Mouse (Mus musculus) heart, embryonic 16.5 days (tissue): ENCODE results near the gene Hist1h2ah. TPM values are rescaled to one million over a fixed set of nuclear protein-coding genes. Genes with fewer than 3 reads are reported as not detected.
A peak's percentile ranks its signal among the peaks of the same experiment; 100 is the strongest.
"Not testable (repeated sequence)": the region's sequence is repeated elsewhere in the genome, so short reads cannot be mapped to it uniquely, and the experiment has no call there.

ENCODE experiments used
- ATAC-seq: fragments of 200-750 bp; cut with Nextera tagmentation; replicated peaks from 2 replicates; pipeline ENCODE4 v1.8.0; 2017; ENCODE audit warnings: moderate number of reproducible peaks; ENCODE audit not compliant: insufficient read depth, low FRiP score; ENCODE audit errors: extremely low read depth
- H3K27ac ChIP-seq: fragments of 300-500 bp; sonication (generic); 2 replicates; pipeline ENCODE4 v1.5.1; 2014; ENCODE audit warnings: mild to moderate bottlenecking, low read length, control low read depth, moderate library complexity
- H3K27me3 ChIP-seq: fragments of 300-500 bp; sonication (generic); 2 replicates; pipeline ENCODE4 v1.6.1; 2014; ENCODE audit warnings: low read length, mixed read lengths; ENCODE audit not compliant: control insufficient read depth, insufficient read depth
- H3K36me3 ChIP-seq: fragments of 300-500 bp; sonication (generic); 2 replicates; pipeline ENCODE4 v1.6.1; 2014; ENCODE audit not compliant: control insufficient read depth, insufficient read depth
- H3K4me1 ChIP-seq: fragments of 300-500 bp; sonication (generic); 2 replicates; pipeline ENCODE4 v1.6.1; 2014; ENCODE audit warnings: low read length, mixed read lengths; ENCODE audit not compliant: control insufficient read depth, insufficient read depth
- H3K4me2 ChIP-seq: fragments of 300-500 bp; sonication (generic); 2 replicates; pipeline ENCODE4 v1.6.1; 2014; ENCODE audit warnings: low read depth, mild to moderate bottlenecking, control low read depth, low read length
- H3K4me3 ChIP-seq: fragments of 300-500 bp; sonication (generic); 2 replicates; pipeline ENCODE4 v1.5.1; 2014; ENCODE audit warnings: mild to moderate bottlenecking, control low read depth, low read length
- H3K9ac ChIP-seq: fragments of 300-500 bp; sonication (generic); 2 replicates; pipeline ENCODE4 v1.6.1; 2014; ENCODE audit warnings: low read length, control low read depth
- H3K9me3 ChIP-seq: fragments of 300-500 bp; sonication (generic); replicated peaks from 2 replicates; pipeline ENCODE4 v1.6.1; 2016; ENCODE audit warnings: low read length; ENCODE audit not compliant: control insufficient read depth
- WGBS: fragments of 180-500 bp; shearing (Covaris S2); extraction: QIAGEN DNeasy Blood & Tissue Kit; methylation state at CpG from one replicate; pipeline ENCODE4 v1.1.7; 2014; 5-methylcytosine and 5-hydroxymethylcytosine counted together
- polyA plus RNA-seq: library from polyadenylated mRNA; unstranded; fragments of >200 nt; fragmentation: Nextera tagmentation; extraction: Ambion mirVana; gene quantifications from 2 replicates; pipeline ENCODE4 v1.2.1, GENCODE M21; 2015

Hist1h2ah gene
- polyA plus RNA-seq, result 5.3 and 7.9 TPM in 2 replicates

DNA sequence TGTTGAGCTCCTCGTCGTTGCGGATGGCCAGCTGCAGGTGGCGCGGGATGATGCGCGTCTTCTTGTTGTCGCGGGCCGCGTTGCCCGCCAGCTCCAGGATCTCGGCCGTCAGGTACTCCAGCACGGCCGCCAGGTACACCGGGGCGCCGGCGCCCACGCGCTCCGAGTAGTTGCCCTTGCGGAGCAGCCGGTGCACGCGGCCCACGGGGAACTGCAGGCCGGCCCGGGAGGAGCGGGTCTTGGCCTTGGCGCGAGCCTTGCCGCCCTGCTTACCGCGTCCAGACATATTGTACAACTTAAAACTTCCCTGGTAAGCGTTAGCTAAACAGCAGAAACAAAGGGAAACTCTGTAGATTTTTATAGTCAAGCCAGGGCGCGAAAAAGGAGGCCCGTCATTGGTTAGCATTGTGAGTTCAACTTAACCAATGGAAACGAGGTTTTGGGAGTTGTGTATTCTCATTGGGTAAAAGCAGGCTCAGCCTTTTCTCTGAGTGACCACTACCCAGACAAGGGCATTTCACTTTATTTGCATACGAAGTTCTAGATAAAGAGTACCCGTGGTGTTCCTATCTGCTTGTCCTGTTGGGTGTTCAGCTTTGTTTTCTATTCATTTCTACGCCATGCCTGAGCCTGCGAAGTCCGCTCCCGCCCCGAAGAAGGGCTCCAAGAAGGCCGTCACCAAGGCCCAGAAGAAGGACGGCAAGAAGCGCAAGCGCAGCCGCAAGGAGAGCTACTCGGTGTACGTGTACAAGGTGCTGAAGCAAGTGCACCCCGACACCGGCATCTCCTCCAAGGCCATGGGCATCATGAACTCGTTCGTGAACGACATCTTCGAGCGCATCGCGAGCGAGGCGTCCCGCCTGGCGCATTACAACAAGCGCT, at the start of gene Hist1h2ah, which contains the start of gene Hist1h2bk:
TSS of gene Hist1h2ah (minus strand) at position 302 of the 882 bp plus-strand sequence.
TSS of gene Hist1h2bk (plus strand) at position 604 of the 882 bp plus-strand sequence.
- H3K9me3 ChIP-seq, H3K27me3 ChIP-seq, H3K36me3 ChIP-seq: not testable (repeated sequence)
- peak within 1 kb of the TSS; percentile 75 for H3K9ac ChIP-seq
- H3K27ac ChIP-seq, result peak within 1 kb of the TSS; percentile 79
- WGBS, result under 1% methylated on average over 21 of the region's 69 CpGs
- H3K4me2 ChIP-seq, result peak within 1 kb of the TSS; percentile 69
- H3K4me1 ChIP-seq, result peaks cover 19% of the 10 kb centered on the region
- peak; percentile 96 for ATAC-seq
- H3K4me3 ChIP-seq, result peak within 1 kb of the TSS; percentile 56

DNA sequence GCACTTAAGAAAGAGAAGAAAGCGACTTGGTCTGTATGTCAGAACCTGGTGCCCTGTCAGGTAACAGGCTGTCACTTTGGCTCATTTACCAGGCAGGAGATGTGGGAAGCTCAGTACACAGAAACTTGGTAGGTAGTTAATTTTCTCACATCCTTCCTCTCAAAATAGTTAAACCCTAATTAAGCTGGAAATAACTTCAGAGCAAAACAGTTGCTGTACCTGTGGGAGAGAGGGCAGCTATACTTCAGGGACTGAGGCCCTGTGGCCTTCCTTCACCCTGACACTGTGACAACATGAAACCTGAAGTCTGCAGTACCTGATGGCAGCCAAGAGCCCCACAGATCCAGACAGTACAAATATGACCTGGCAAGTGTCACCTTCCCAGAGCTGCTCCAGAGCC, 48.8 kb upstream of the Hist1h2ah start, which contains the start of gene Vmn1r188:
TSS of gene Vmn1r188 (plus strand) at position 301 of the 400 bp plus-strand sequence.
- H3K9me3 ChIP-seq, H3K4me3 ChIP-seq, H3K4me1 ChIP-seq, H3K27ac ChIP-seq, H3K9ac ChIP-seq, H3K4me2 ChIP-seq, H3K36me3 ChIP-seq, ATAC-seq, H3K27me3 ChIP-seq: not testable (repeated sequence)
- WGBS, result 72% methylated on average over 1 of the region's 1 CpGs

DNA sequence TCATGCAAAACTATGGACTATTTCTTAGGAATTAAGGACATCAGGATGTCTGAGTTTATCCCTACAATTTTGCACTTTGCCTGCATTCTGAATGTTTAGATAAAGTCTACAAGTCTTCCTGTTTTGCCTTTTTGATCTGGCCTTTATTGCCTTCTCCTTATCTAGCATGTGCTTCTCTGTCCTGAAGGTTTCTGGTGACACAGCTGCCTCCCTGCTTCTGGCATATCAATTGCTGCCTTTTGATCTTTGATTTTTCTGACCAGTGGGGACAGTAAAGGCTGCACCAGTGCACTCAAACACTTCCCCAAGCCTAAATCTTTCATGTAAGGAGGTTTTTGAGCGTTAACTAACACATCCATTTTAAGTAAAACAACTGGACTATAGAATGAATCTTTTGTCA, 28.1 kb upstream of the Hist1h2ah start:
- Histone ChIP-seq H3K4me3 (no peak overlapping the region), H3K27me3 (no peaks in the 10 kb centered on the region), H3K4me2 (no peak overlapping the region), H3K27ac (no peak overlapping the region), H3K9ac (no peak overlapping the region), H3K36me3 (no peaks in the 10 kb centered on the region), H3K4me1 (no peaks in the 10 kb centered on the region), H3K9me3 (peaks cover 3% of the 10 kb centered on the region)
- 49% methylated on average over 1 of the region's 1 CpGs for WGBS
- no peak for ATAC-seq

DNA sequence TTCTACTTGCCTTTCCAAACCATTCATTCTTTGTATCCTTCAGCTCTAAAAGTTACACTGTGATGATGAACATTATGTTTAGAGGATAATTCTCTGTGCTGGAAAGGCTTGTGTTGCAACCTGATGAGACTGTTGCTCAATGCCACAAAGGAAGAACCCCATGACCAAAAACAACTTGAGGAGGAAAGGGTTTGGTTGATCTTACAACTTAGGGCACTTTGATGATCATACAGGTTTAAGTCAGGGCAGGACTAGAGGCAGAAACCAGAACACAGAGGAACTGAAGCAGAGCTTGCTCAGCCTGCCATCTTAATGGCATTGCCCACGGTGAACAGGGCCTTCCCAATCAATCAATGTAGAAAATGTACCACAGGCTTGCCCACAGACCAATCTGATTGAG, 26.1 kb upstream of the Hist1h2ah start:
- 75% methylated on average over 1 of the region's 1 CpGs for WGBS
- Histone ChIP-seq H3K4me3 (no peak overlapping the region), H3K4me2 (no peak overlapping the region), H3K9me3 (peaks cover 2% of the 10 kb centered on the region), H3K4me1 (no peaks in the 10 kb centered on the region), H3K9ac (no peak overlapping the region), H3K27ac (no peak overlapping the region), H3K27me3 (no peaks in the 10 kb centered on the region), H3K36me3 (no peaks in the 10 kb centered on the region)
- no peak for ATAC-seq

DNA sequence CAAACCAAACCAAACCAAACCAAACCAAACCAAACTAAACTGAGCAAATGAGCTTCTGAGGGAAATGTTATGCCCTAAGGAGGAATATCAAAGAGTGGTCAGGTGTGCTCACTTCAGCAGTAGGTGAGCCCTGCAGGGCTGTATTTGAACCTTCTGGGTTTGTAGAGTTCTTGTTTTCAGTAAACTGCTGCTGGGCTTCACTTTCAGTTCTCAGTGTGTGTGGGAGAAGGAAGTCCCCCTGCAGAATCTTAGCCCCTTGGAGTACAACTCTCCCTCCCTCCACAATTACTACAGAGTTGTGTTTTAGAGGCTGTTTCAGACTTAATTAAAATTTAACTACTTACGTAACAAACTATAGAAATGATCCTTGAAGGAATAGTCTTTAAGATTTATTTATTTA, 18.4 kb upstream of the Hist1h2ah start:
- Histone ChIP-seq H3K27ac (no peak overlapping the region), H3K27me3 (no peaks in the 10 kb centered on the region), H3K4me3 (no peak overlapping the region), H3K9me3 (no peaks in the 10 kb centered on the region), H3K36me3 (no peaks in the 10 kb centered on the region), H3K4me2 (no peak overlapping the region), H3K4me1 (0 out of 2 replicates have a peak, but pooled peaks cover 4% of the 10 kb centered on the region), H3K9ac (no peak overlapping the region)
- ATAC-seq, result no peak
- 94% methylated on average over 1 of the region's 1 CpGs for WGBS

DNA sequence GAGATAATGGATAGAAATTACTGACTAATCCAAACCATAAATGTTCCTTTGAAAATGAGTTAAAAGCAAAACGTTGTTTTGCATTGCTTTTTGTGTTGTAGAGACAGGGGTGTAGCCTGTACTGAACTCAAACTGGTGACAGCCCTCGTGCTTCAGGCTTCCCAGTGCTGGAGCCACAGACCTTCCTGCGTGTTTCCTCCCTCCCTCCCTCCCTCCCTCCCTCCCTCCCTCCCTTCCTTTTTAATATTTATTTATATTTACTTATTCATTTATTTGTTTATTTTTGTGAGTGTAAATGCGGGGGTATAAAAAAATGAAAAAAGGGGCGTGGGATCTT, 16.1 kb upstream of the Hist1h2ah start:
- peak overlapping the region; percentile 89 for H3K4me2 ChIP-seq
- peak overlapping the region; percentile 86; the same call in 1 of the 2 replicates for H3K27ac ChIP-seq
- 13% methylated on average over 5 of the region's 5 CpGs for WGBS

DNA sequence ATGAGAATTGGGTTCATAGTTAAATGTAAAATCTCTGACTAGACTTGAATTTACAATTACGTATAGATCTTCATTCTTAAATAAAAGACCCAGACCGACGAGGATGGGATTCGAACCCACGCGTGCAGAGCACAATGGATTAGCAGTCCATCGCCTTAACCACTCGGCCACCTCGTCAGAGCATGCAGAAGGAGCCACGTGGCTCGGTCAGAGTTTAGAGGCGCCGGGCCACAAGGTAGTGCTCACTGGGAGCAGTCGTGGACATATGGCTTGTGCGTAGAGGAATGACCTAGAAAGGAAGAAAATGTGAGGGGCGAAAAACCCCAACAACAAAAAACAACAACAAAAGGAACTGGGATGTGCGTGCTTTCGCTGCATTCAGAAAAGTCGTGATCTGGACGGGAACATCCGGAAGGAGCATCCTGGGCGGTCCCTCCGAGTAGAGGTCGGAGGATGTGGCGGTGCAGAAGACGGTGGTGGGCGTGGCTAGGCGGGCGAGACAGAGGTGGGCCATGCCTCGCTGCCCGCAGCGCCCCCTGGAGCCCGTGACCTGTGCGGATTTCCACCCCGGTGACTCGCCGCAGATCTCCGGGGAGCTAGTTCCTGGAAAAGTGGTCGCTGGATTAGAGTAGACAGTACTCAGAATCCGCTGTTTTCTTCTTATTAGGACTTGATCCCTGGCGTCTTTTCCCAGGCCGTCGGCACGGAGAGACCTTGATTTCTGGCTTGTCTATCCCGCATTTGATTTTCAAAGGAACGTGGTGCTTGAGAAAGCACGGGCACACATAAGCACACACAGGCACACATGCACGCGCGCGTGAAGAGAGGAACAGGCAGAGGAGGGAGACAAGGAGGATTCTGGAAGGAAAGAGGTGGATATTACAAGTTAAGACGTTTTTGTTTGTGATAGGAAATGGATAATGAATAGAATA, 15.5 kb upstream of the Hist1h2ah start:
- Histone ChIP-seq H3K4me2 (peak overlapping the region; percentile 89), H3K4me3 (peak overlapping the region; percentile 74), H3K9me3 (no peaks in the 10 kb centered on the region), H3K27me3 (no peaks in the 10 kb centered on the region), H3K4me1 (0 out of 2 replicates have a peak, but pooled peaks cover 4% of the 10 kb centered on the region), H3K36me3 (no peaks in the 10 kb centered on the region), H3K27ac (peak overlapping the region; percentile 86), H3K9ac (peak overlapping the region; percentile 81)
- WGBS, result under 1% methylated on average over 52 of the region's 52 CpGs
- ATAC-seq, result peak; percentile 94

More for the DNA sequence above, 16.1 kb upstream of the Hist1h2ah start:
- Histone ChIP-seq H3K9ac (peak overlapping the region; percentile 81), H3K4me3 (peak overlapping the region; percentile 74), H3K4me1 (0 out of 2 replicates have a peak, but pooled peaks cover 4% of the 10 kb centered on the region), H3K27me3 (no peaks in the 10 kb centered on the region), H3K36me3 (no peaks in the 10 kb centered on the region), H3K9me3 (no peaks in the 10 kb centered on the region)
- ATAC-seq, result no peak

DNA sequence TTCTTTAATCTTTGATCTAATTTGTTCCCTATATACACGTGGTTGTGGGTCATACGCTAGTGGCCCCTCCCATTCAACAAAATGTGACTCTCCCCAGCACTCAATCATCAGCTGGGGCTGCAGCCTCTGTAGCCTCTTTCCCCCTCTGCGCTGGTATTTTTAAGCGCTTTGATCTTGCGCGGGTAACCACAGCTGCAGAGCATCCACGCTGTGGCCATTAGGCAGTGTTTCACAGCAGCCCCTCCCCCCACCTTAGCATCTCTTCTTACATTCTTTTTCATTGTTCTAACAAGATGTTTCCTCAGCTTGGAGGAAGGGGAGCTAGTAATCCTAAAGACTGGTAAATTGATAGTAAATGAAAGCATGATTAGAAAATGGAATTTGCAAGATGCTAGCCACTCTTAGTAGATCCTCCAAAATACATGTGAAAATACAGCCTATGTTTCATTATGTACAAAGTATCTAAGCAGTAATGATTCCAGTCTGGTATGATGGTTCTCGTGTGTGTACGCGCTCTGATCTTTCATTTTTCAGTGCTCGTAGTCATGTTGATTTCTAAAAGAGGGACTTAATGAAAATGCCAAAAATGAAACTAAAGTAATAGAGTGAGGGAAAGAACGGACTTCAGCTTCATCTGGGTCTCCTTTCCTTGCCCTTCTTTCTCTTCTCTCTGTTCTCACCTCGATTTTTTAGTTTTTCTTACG, 14.5 kb upstream of the Hist1h2ah start:
- H3K27ac ChIP-seq, result peak overlapping the region; percentile 86
- under 1% methylated on average over 14 of the region's 14 CpGs for WGBS

More for the DNA sequence above, 14.5 kb upstream of the Hist1h2ah start:
- Histone ChIP-seq H3K4me2 (peak overlapping the region; percentile 89), H3K9ac (peak overlapping the region; percentile 81), H3K36me3 (no peaks in the 10 kb centered on the region), H3K9me3 (no peaks in the 10 kb centered on the region), H3K4me3 (peak overlapping the region; percentile 74), H3K27me3 (no peaks in the 10 kb centered on the region), H3K4me1 (0 out of 2 replicates have a peak, but pooled peaks cover 4% of the 10 kb centered on the region)
- no peak for ATAC-seq
